Mouse (Mus musculus) limb, embryonic 14.5 days (tissue): ENCODE data around the gene D430041D05Rik. TPM values are rescaled to one million over a fixed set of nuclear protein-coding genes. Genes with fewer than 3 reads are reported as not detected.
A peak's percentile ranks its signal among the peaks of the same experiment; 100 is the strongest.

Source experiments
- ATAC-seq: fragments of 200-750 bp; cut with Nextera tagmentation; 2 replicates; pipeline ENCODE4 v1.8.0; 2017; ENCODE audit warnings: low read depth, moderate number of reproducible peaks, moderate TSS enrichment; ENCODE audit not compliant: low FRiP score
- DNase-seq: peaks from one replicate; pipeline ENCODE4 v3.0.0-alpha.2; 2015; ENCODE audit warnings: low spot score
- H3K27ac ChIP-seq: fragments of 300-500 bp; sonication (generic); replicated peaks from 2 replicates; pipeline ENCODE4 v1.5.1; 2014; ENCODE audit warnings: low read depth, mild to moderate bottlenecking, low read length, moderate library complexity, mixed read lengths
- H3K27me3 ChIP-seq: fragments of 300-500 bp; sonication (generic); 2 replicates; pipeline ENCODE4 v1.6.1; 2014; ENCODE audit warnings: low read length, mixed read lengths; ENCODE audit not compliant: control insufficient read depth, insufficient read depth
- H3K36me3 ChIP-seq: fragments of 300-500 bp; sonication (generic); 2 replicates; pipeline ENCODE4 v1.6.1; 2014; ENCODE audit warnings: mild to moderate bottlenecking, low read length, moderate library complexity, mixed read lengths; ENCODE audit not compliant: control insufficient read depth, insufficient read depth
- H3K4me1 ChIP-seq: fragments of 300-500 bp; sonication (generic); 2 replicates; pipeline ENCODE4 v1.6.1; 2014; ENCODE audit warnings: antibody characterized with exemption, low read length, mixed read lengths; ENCODE audit not compliant: control insufficient read depth, insufficient read depth
- H3K4me2 ChIP-seq: fragments of 300-500 bp; sonication (generic); replicated peaks from 2 replicates; pipeline ENCODE4 v1.6.1; 2014; ENCODE audit warnings: low read depth, mild to moderate bottlenecking, low read length, moderate library complexity; ENCODE audit not compliant: severe bottlenecking
- H3K4me3 ChIP-seq: fragments of 300-500 bp; sonication (generic); replicated peaks from 2 replicates; pipeline ENCODE4 v1.5.1; 2014; ENCODE audit warnings: low read length
- H3K9ac ChIP-seq: fragments of 300-500 bp; sonication (generic); 2 replicates; pipeline ENCODE4 v1.6.1; 2014; ENCODE audit warnings: mild to moderate bottlenecking, low read depth, low read length, moderate library complexity; ENCODE audit not compliant: severe bottlenecking
- H3K9me3 ChIP-seq: fragments of 300-500 bp; sonication (generic); 2 replicates; pipeline ENCODE4 v1.6.1; 2016; ENCODE audit warnings: low read length; ENCODE audit not compliant: control insufficient read depth
- POLR2A ChIP-seq: fragments of 200-500 bp; IDR thresholded peaks from 2 replicates; pipeline ENCODE4 v1.8.0; 2012; ENCODE audit warnings: inconsistent platforms, mild to moderate bottlenecking, moderate library complexity, borderline replicate concordance; ENCODE audit not compliant: insufficient read depth, insufficient read length; ENCODE audit errors: extremely low read depth
- WGBS: fragments of 180-500 bp; shearing (Covaris S2); extraction: QIAGEN DNeasy Blood & Tissue Kit; methylation state at CpG from one replicate; pipeline ENCODE4 v1.1.7; 2014; 5-methylcytosine and 5-hydroxymethylcytosine counted together
- polyA plus RNA-seq, 2 experiments: library from polyadenylated mRNA; depleted of rRNA in 1 of 2; stranded (reverse) in 1 of 2; unstranded in 1 of 2; fragments of >200 nt; fragmentation: Nextera tagmentation in 1 of 2; extraction: Ambion mirVana in 1 of 2; gene quantifications; 2 replicates each; pipeline versions ENCODE4 v1.2.1 to v1.2.3; 2012 to 2014

Gene D430041D05Rik
- polyA plus RNA-seq, 2 experiments, result 1.1 TPM

- Histone ChIP-seq H3K4me2 (no peak overlapping the region), H3K9ac (no peak overlapping the region), H3K36me3 (no peaks in the 10 kb centered on the region), H3K27ac (0 out of 2 replicates have a peak overlapping the region, but pooled peaks have one; percentile 13), H3K4me3 (no peak overlapping the region), H3K27me3 (no peaks in the 10 kb centered on the region), H3K4me1 (peaks cover 5% of the 10 kb centered on the region; the same call in 1 of the 2 replicates), H3K9me3 (no peaks in the 10 kb centered on the region)
- ATAC-seq, result peak; percentile 67
- no peak for TF ChIP-seq POLR2A
- WGBS, result 11% methylated on average over 4 of the region's 4 CpGs
- DNase-seq, result peak; percentile 39
Measured at GRCm38 (mm10) chr2:104267049-104267448, 143.8 kb downstream of the D430041D05Rik start.

GRCm38 (mm10) chr2:104261741-104262067, 149.1 kb downstream of the D430041D05Rik start:
- H3K27me3 ChIP-seq, result no peaks in the 10 kb centered on the region
- 86% methylated on average over 4 of the region's 4 CpGs for WGBS
- H3K4me2 ChIP-seq, result no peak overlapping the region
- no peak overlapping the region for H3K4me3 ChIP-seq
- DNase-seq (no peak), ATAC-seq (no peak)
- no peak for TF ChIP-seq POLR2A
- no peaks in the 10 kb centered on the region for H3K36me3 ChIP-seq
- no peak overlapping the region for H3K9ac ChIP-seq
- no peaks in the 10 kb centered on the region for H3K4me1 ChIP-seq
- H3K9me3 ChIP-seq, result no peaks in the 10 kb centered on the region
- H3K27ac ChIP-seq, result no peak overlapping the region

GRCm38 (mm10) chr2:104260920-104261740, 149.7 kb downstream of the D430041D05Rik start:
- Histone ChIP-seq H3K27ac (no peak overlapping the region), H3K4me3 (no peak overlapping the region), H3K9me3 (no peaks in the 10 kb centered on the region), H3K9ac (no peak overlapping the region), H3K4me2 (no peak overlapping the region), H3K4me1 (no peaks in the 10 kb centered on the region), H3K36me3 (no peaks in the 10 kb centered on the region), H3K27me3 (no peaks in the 10 kb centered on the region)
- WGBS, result 70% methylated on average over 18 of the region's 18 CpGs
- TF ChIP-seq POLR2A, result no peak
- no peak for DNase-seq
- ATAC-seq, result no peak

DNA sequence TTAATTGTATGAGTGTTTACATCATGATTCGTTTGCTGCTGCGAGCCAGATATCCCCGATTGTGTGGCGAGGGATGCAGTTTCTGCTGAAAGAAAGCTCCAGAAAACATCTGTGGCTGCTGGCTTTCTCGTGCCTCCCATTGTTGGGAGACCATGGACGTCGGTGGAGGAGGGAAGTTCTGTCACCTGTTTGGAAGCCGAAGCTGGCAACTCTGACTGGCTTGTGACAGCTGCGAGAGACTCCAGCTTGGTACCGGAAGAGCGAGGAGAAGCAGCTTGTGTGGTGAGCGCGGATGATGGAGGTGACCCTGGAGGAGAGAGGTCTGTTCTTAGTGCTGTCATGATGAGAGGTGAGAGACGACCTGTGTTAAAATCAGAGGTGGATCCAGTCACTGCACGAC, 154.2 kb downstream of the D430041D05Rik start:
- ATAC-seq (no peak), DNase-seq (no peak)
- TF ChIP-seq POLR2A, result no peak
- WGBS, result 68% methylated on average over 15 of the region's 15 CpGs
- no peak overlapping the region for H3K4me2 ChIP-seq
- H3K4me1 ChIP-seq, result no peaks in the 10 kb centered on the region
- H3K9me3 ChIP-seq, result no peaks in the 10 kb centered on the region
- H3K4me3 ChIP-seq, result no peak overlapping the region
- no peak overlapping the region for H3K27ac ChIP-seq
- H3K27me3 ChIP-seq, result no peaks in the 10 kb centered on the region
- H3K36me3 ChIP-seq, result no peaks in the 10 kb centered on the region
- no peak overlapping the region for H3K9ac ChIP-seq

DNA sequence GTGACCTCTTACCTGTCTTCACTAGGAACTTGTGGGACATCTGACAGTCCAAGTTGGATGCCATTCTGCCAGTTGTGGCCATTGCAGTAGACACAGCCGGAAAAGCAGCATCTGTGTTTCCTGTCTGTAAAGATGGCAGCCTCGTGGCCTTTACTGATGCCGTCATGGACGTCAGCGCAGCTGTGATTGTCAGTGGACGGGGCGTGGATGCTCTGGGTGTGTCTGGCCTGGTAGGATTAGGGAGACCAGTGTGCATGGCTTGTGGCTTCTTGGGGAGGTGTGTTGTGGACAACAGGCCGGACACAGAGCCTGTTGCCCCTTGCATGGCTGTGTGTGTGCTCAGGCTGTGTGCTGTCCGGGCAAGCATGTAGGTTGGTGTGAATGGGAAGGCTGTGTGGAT, 155.9 kb downstream of the D430041D05Rik start:
- no peaks in the 10 kb centered on the region for H3K4me1 ChIP-seq
- no peak overlapping the region for H3K9ac ChIP-seq
- no peak for DNase-seq
- WGBS, result 89% methylated on average over 9 of the region's 9 CpGs
- H3K9me3 ChIP-seq, result no peaks in the 10 kb centered on the region
- no peak overlapping the region for H3K4me2 ChIP-seq
- no peaks in the 10 kb centered on the region for H3K27me3 ChIP-seq
- no peak overlapping the region for H3K4me3 ChIP-seq
- no peak overlapping the region for H3K27ac ChIP-seq
- ATAC-seq, result no peak
- H3K36me3 ChIP-seq, result no peaks in the 10 kb centered on the region
- no peak for TF ChIP-seq POLR2A
